Mouse (Mus musculus): ENCODE results near the gene Epn2. TPM values are rescaled to one million over a fixed set of nuclear protein-coding genes. Genes with fewer than 3 reads are reported as not detected.

The Epn2 gene
- polyA plus RNA-seq, 1 experiment from 2014 or later = 30.4 TPM

DNA sequence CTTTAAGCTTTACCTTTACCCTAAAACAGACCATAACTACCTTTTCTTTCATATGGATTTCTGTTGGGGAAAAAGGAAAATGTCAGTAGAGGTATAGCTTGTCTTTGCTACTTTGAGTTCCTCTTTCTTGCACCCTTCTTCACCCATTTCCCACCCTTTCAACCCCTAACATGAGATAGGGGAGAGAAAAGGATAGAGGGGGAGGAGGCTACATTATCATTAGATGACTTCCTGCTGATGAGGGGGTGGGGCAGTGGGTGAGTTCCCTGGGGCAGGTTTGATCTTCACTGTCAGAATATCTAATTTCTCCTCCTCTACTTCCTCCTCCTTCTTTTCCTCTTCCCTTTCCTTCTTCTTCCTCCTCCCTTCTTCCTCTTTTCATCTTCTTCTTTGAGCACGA is 82.0 kb downstream of the Epn2 start:
- no peaks in the 10 kb centered on the region for H3K27me3 ChIP-seq
- no peak overlapping the region for H3K4me3 ChIP-seq
- H3K27ac ChIP-seq = no peak overlapping the region
- ATAC-seq (ENCODE audit: insufficient number of reproducible peaks, low FRiP score, low TSS enrichment, low read depth) = no peak
- H3K9ac ChIP-seq = no peak overlapping the region
- peaks cover 11% of the 10 kb centered on the region for H3K4me1 ChIP-seq
- WGBS = 81% methylated on average over 1 of the region's 1 CpGs
- no peaks in the 10 kb centered on the region for H3K9me3 ChIP-seq
- H3K36me3 ChIP-seq = no peaks in the 10 kb centered on the region
- H3K4me2 ChIP-seq = no peak overlapping the region

DNA sequence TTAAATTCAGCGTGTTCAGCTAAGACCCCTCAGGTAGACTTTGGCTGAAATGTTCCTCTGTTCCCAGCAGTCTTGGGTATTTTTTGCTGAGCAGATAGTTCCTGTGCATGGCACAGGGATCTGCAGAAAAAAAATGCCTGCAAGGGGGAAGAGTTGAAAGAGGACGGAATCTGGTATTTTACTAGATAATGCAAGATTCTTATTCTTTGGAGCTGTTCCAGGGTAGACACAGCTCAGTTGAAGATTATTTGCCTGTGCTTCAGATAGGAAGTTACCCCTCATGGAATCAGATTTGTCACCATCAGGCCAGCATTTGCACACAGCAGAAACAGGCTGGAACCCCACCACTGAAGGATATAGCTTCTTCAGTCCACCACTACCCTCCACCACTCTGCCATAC is 84.0 kb downstream of the Epn2 start:
- peak overlapping the region; percentile 89 for H3K27ac ChIP-seq
- peaks cover 15% of the 10 kb centered on the region for H3K36me3 ChIP-seq
- WGBS = 82% methylated on average over 2 of the region's 2 CpGs
- H3K4me2 ChIP-seq = no peak overlapping the region
- H3K4me3 ChIP-seq = no peak overlapping the region
- H3K9me3 ChIP-seq = no peaks in the 10 kb centered on the region
- H3K9ac ChIP-seq = no peak overlapping the region
- H3K27me3 ChIP-seq = no peaks in the 10 kb centered on the region
- H3K4me1 ChIP-seq = peaks cover 11% of the 10 kb centered on the region
- no peak for ATAC-seq (ENCODE audit: insufficient number of reproducible peaks, low FRiP score, low TSS enrichment, low read depth)

DNA sequence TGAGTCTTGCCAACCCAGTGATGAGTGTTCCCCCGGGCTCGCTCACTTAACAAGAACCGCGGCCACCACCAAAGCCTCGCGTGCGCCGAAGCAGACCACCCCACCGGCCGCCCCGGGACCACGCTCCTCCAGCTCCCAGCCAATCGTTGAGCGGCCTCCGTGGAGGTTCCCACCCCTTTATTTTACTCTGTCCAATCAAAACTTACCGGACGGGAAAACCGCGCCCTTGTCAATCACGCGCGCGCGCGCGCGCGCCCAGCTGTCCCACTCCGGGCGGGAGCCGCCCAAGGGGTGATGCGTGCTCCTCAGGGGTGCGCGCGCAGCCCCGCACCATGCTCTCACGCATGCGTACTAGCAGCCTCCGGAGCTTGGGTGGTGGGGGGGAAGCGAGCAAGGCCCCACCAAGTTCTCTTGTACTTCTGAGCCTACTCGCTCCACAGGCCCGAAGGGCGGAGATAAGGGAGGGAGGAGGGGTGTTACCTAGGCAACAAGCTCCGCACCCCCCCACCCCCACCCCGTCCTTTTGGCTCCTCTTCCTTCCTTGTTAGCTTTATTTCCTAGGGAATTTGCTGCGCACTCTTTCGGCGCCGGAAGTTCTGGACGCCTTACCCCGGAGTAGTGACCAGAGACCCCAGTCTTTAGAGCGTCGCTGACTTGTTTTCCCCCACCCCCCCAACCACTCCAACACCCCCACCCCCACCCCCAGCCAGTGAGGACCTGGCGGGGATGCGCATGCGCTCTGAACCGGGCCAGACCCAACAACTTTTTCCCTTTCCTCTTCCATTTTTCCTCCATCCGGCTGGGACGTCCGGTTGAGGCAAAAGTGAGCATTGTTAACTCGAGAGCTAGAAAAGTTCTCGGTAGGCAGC is 85.1 kb downstream of the Epn2 start, which contains the start of gene Mapk7:
Gene Mapk7, minus strand, starts transcription at position 278 of the 869 bp plus-strand sequence.
- Histone ChIP-seq H3K4me3 (peak within 1 kb of the TSS; percentile 90), H3K27ac (peak within 1 kb of the TSS; percentile 89), H3K36me3 (peaks cover 27% of the 10 kb centered on the region), H3K9ac (peak within 1 kb of the TSS; percentile 75), H3K4me2 (peak within 1 kb of the TSS; percentile 76), H3K4me1 (peaks cover 22% of the 10 kb centered on the region), H3K9me3 (no peaks in the 10 kb centered on the region), H3K27me3 (no peaks in the 10 kb centered on the region)
- WGBS = under 1% methylated on average over 62 of the region's 62 CpGs
- ATAC-seq (ENCODE audit: insufficient number of reproducible peaks, low FRiP score, low TSS enrichment, low read depth) = peak; percentile 95

DNA sequence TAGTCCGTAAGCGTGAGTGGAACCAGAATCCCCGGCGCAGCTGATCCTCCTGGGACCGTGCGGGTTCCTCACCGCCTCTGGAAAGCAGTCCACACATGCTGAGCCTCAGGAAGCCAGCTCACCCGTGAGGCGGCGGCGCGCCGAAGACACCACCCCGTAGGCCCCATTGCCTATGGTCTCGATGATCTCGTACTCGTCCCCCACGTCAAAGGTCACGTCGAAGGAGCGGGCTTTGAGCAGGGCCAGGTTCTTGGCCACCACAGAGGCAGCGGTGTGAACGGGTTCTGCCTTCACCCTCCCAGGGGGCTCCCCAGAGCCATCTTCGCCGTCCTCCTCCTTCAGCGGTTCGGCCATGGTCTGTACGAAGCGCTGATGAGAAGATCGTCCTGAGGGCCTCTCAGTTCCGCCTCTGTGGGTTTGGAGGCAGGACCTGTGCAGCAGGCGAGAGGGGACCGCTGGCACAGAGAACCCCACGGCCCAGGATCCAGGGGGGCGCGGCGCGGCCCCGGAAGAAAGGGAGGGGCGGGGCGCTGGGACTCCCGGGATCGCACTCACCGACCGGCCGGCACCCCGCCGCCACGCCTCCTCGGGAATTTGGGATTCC is 85.9 kb downstream of the Epn2 start:
- H3K4me3 ChIP-seq = peak overlapping the region; percentile 90
- peak overlapping the region; percentile 75 for H3K9ac ChIP-seq
- H3K9me3 ChIP-seq = no peaks in the 10 kb centered on the region
- peaks cover 28% of the 10 kb centered on the region for H3K4me1 ChIP-seq
- peak overlapping the region; percentile 76 for H3K4me2 ChIP-seq
- WGBS = under 1% methylated on average over 49 of the region's 50 CpGs
- peak overlapping the region; percentile 84 for H3K27ac ChIP-seq
- H3K27me3 ChIP-seq = no peaks in the 10 kb centered on the region
- ATAC-seq (ENCODE audit: insufficient number of reproducible peaks, low FRiP score, low TSS enrichment, low read depth) = peak; percentile 23; the same call in 1 of the 2 replicates
- peaks cover 34% of the 10 kb centered on the region for H3K36me3 ChIP-seq

DNA sequence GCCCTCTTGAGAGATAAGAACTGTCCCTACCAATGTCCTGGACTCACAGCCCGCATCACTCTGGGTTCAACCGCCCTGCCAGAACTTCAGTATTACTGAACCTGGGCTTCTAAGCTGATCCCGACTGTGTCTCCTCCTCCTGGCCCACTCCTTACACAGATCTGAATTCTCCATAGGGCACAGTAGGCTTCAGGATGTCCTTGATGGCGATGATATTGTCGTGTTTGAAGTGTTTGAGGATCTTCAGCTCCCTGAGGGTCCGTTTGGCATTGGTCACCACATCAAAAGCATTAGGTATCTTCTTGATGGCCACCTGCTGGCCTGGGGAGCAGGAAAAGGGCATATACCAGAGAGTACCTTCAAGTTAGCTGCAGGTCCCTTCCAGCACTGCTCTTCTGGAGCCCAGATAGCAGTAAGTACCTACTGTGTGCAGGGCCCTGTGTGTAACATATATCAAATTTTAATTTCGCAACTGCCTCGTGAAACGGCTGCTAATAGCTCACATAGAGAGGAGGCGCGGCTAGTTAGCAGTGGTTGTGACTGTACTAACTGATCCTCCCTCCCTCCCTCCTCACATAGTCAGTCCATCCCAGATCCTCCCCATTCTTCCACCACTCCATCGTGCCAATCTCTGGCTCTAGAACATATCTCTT is 86.6 kb downstream of the Epn2 start:
- H3K27ac ChIP-seq = no peak overlapping the region; the same call in 1 of the 2 replicates
- H3K4me3 ChIP-seq = peak overlapping the region; percentile 90
- ATAC-seq (ENCODE audit: insufficient number of reproducible peaks, low FRiP score, low TSS enrichment, low read depth) = no peak
- no peaks in the 10 kb centered on the region for H3K27me3 ChIP-seq
- H3K4me1 ChIP-seq = peaks cover 34% of the 10 kb centered on the region
- H3K36me3 ChIP-seq = peaks cover 42% of the 10 kb centered on the region
- peak overlapping the region; percentile 76 for H3K4me2 ChIP-seq
- H3K9ac ChIP-seq = peak overlapping the region; percentile 75
- 65% methylated on average over 12 of the region's 12 CpGs for WGBS
- no peaks in the 10 kb centered on the region for H3K9me3 ChIP-seq

DNA sequence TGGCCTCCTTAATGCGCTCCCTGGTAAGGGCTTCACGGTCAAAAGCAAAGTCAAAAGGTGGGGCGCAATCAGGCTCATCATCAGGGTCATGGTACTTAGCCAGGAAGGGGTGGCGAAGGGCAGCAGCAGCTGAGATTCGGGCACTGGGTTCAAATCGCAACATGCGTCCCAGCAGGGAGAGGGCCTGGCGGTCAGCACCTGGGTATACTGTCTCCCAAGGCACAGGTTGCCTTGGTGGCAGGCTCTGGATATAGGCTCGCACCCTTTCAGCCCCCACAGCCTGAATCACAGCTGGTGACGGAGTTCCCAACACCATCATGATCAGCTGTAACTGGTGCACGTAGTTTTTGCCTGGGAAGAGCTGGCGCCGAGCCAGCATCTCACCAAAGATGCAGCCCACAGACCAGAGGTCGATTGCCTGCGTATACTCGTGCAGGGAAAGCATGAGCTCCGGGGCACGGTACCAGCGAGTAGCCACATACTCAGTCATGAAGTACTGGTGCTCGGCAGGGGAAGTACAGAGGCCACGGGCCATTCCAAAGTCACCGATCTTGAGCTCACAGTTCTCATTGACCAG is 88.5 kb downstream of the Epn2 start:
- Histone ChIP-seq H3K9me3 (no peaks in the 10 kb centered on the region), H3K36me3 (peaks cover 48% of the 10 kb centered on the region), H3K4me3 (no peak overlapping the region), H3K4me2 (no peak overlapping the region), H3K27me3 (no peaks in the 10 kb centered on the region), H3K9ac (no peak overlapping the region), H3K4me1 (peaks cover 52% of the 10 kb centered on the region), H3K27ac (no peak overlapping the region)
- WGBS = 92% methylated on average over 22 of the region's 22 CpGs
- no peak for ATAC-seq (ENCODE audit: insufficient number of reproducible peaks, low FRiP score, low TSS enrichment, low read depth)

DNA sequence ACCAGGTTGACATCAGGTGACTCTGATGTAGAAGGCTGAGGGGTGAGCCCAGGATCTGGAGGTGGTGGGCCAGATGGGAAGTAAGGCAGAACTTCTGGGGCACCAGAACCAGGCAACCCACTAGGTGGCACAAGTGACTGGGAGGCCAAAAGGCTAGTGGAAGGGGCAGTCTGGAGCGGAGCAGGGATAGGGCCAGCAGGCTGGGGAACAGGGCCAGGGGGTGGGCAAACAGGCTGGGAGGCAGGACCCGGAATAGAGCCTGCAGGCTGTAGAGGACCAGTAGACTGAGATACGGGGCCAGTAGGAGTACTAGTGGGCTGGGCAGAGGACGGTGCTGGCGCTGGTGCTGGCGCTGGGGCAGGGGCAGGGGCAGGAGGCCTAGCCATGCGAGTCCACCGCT is 89.6 kb downstream of the Epn2 start:
- H3K4me1 ChIP-seq = peaks cover 63% of the 10 kb centered on the region

DNA sequence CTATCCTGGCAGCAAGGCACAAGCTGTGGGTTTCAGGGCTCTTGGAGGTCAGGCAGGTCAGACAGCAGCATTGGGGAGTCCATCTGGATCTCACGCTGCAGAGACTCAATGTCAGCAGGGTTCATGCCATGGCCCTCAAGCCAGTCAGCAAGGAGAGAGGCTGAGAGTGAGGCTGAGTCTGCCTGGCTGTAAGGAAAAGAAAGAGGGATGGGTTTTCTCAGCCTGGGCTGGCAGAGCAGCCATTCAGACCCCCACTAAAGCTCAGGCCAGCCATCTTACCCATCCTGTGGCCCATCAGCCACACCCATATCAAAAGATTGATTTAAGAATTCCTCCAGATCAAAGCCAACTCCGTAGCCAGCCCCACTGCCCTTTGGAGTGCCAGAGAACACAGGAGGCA is 90.4 kb downstream of the Epn2 start:
- no peak overlapping the region for H3K9ac ChIP-seq
- H3K27me3 ChIP-seq = no peaks in the 10 kb centered on the region
- WGBS = 76% methylated on average over 2 of the region's 2 CpGs
- peaks cover 71% of the 10 kb centered on the region for H3K4me1 ChIP-seq
- no peak overlapping the region for H3K4me2 ChIP-seq
- no peak for ATAC-seq (ENCODE audit: insufficient number of reproducible peaks, low FRiP score, low TSS enrichment, low read depth)
- no peak overlapping the region for H3K4me3 ChIP-seq
- H3K9me3 ChIP-seq = no peaks in the 10 kb centered on the region
- no peak overlapping the region for H3K27ac ChIP-seq
- H3K36me3 ChIP-seq = peaks cover 48% of the 10 kb centered on the region

More for the DNA sequence above, 89.6 kb downstream of the Epn2 start:
- peak overlapping the region; percentile 28; the same call in 1 of the 2 replicates for H3K27ac ChIP-seq
- H3K4me2 ChIP-seq = no peak overlapping the region
- no peaks in the 10 kb centered on the region for H3K9me3 ChIP-seq
- 91% methylated on average over 8 of the region's 8 CpGs for WGBS
- H3K4me3 ChIP-seq = no peak overlapping the region
- ATAC-seq (ENCODE audit: insufficient number of reproducible peaks, low FRiP score, low TSS enrichment, low read depth) = no peak
- H3K27me3 ChIP-seq = no peaks in the 10 kb centered on the region
- peaks cover 48% of the 10 kb centered on the region for H3K36me3 ChIP-seq
- no peak overlapping the region for H3K9ac ChIP-seq

DNA sequence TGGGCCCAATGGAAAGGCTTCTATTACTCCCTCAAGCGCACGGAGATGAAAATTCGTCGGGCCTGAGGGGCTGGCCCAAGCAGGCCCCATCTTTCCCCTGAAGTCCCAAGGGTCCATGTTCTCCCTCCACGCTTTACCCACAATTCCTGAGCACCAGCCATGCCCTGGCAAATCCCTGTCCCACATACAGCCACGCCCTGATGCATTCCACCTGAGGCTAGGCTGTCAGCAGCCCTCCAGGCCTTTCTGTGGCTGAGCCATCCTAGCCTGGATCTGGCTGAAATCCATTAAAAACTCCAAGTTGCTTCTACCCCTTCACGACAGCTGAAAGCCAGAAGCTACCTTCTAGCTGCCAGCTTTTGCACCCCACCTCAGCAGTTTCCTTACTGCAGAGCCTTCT is 91.6 kb downstream of the Epn2 start:
- no peaks in the 10 kb centered on the region for H3K9me3 ChIP-seq
- H3K27me3 ChIP-seq = no peaks in the 10 kb centered on the region
- H3K4me1 ChIP-seq = peaks cover 75% of the 10 kb centered on the region
- H3K27ac ChIP-seq = peak overlapping the region; percentile 97
- H3K36me3 ChIP-seq = peaks cover 48% of the 10 kb centered on the region
- H3K4me3 ChIP-seq = no peak overlapping the region
- no peak overlapping the region for H3K9ac ChIP-seq
- no peak for ATAC-seq (ENCODE audit: insufficient number of reproducible peaks, low FRiP score, low TSS enrichment, low read depth)
- no peak overlapping the region; the same call in 1 of the 2 replicates for H3K4me2 ChIP-seq
- 84% methylated on average over 7 of the region's 7 CpGs for WGBS

DNA sequence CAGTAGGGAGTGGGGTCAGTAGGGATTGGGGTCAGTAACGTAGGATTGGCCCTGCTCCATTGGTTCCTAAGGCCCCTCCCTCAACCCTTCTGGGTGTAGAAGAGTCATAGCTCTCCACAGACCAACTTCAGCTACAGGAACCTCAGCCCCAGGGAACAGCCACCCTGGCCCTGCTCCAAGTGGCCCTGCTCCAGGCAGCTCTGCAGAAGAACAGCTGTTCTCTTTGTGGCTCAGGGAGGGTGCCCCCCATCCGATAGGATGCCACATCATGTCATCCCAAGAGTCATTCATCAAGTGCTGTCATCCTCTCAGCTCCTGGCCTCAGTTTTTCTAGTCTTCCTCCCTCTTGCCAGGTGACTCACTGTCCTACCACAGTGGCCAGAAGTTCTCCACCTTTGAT is 92.1 kb downstream of the Epn2 start:
- Histone ChIP-seq H3K27me3 (no peaks in the 10 kb centered on the region), H3K9ac (no peak overlapping the region), H3K9me3 (no peaks in the 10 kb centered on the region), H3K4me3 (peak overlapping the region; percentile 48), H3K36me3 (peaks cover 48% of the 10 kb centered on the region), H3K4me1 (peaks cover 72% of the 10 kb centered on the region), H3K27ac (peak overlapping the region; percentile 97), H3K4me2 (peak overlapping the region; percentile 62)
- no peak for ATAC-seq (ENCODE audit: insufficient number of reproducible peaks, low FRiP score, low TSS enrichment, low read depth)
- 15% methylated on average over 2 of the region's 2 CpGs for WGBS

DNA sequence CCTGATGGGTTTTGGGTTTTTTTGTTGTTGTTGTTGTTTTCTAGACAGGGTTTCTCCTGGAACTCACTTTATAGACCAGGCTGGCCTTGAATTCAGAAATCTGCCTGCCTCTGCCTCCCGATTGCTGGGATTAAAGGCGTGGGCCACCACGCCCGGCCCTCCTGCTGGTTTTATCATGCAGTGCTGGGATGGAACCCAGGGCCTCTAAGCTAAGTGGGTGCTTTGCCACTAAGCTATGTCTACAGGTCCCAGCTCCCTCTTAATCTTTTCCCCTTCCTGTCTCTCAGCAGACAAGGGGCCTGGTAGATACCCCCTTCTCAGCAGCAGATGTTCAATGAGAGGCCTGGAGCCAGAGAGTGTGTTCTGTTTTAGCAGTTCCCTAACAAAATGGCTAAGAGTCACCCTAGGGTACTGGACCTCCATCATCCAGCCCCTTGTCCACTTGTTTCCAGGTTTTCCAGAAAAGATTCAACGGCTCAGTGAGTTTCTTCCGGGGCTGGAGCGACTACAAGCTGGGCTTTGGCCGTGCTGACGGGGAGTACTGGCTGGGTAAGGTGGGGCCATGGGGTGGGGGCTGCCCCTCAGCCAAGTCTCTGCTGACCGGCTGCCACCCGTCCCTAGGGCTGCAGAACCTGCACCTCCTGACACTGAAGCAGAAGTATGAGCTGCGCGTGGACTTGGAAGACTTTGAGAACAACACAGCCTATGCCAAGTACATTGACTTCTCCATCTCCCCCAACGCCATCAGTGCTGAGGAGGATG is 92.8 kb downstream of the Epn2 start:
- 74% methylated on average over 14 of the region's 14 CpGs for WGBS

More for the DNA sequence above, 92.8 kb downstream of the Epn2 start:
- Histone ChIP-seq H3K4me3 (peak overlapping the region; percentile 48), H3K9ac (peak overlapping the region; percentile 56; the same call in 1 of the 2 replicates), H3K4me1 (peaks cover 76% of the 10 kb centered on the region), H3K27ac (peak overlapping the region; percentile 97), H3K27me3 (no peaks in the 10 kb centered on the region), H3K9me3 (no peaks in the 10 kb centered on the region), H3K4me2 (peak overlapping the region; percentile 62), H3K36me3 (peaks cover 44% of the 10 kb centered on the region)
- ATAC-seq (ENCODE audit: insufficient number of reproducible peaks, low FRiP score, low TSS enrichment, low read depth) = no peak

Measured in limb, embryonic 15.5 days (tissue).